Comparison of ENCODE assay signal across 13 mouse cellular contexts in genomic region chr7:65638170-65638770, GRCm38 (mm10). TPM values are rescaled to one million over a fixed set of nuclear protein-coding genes. Genes with fewer than 3 reads are reported as not detected.
DNase-seq lines count a peak whose midpoint lies in the region; ATAC-seq and TF ChIP-seq lines count a peak whose summit lies in the region.
"Had no signal": no experiment of that assay in that cellular context is flagged by ENCODE, and none has a peak within 500 bp of the region (broad histone marks: within the 10 kb centered on the region; RNA-seq: fewer than 3 reads in every experiment).

No protein-coding gene starts in this region.

- no peak overlapping the region for H3K4me2 ChIP-seq in forebrain, embryonic 13.5 days
- H3K4me2 ChIP-seq in forebrain, embryonic 12.5 days: no peak overlapping the region
- H3K4me2 ChIP-seq in forebrain, postnatal 0 days (ENCODE audit: low read depth): no peak overlapping the region

- H3K9ac ChIP-seq in forebrain, embryonic 13.5 days: no peak overlapping the region
- no peak overlapping the region for H3K9ac ChIP-seq in forebrain, embryonic 12.5 days
- H3K9ac ChIP-seq in forebrain, postnatal 0 days: no peak overlapping the region

- peaks cover 5% of the 10 kb centered on the region; the same call in 1 of the 2 replicates for H3K4me1 ChIP-seq in forebrain, embryonic 13.5 days
- no peaks in the 10 kb centered on the region; the same call in 1 of the 2 replicates for H3K4me1 ChIP-seq in forebrain, embryonic 12.5 days
- H3K4me1 ChIP-seq in forebrain, postnatal 0 days (ENCODE audit: insufficient read depth): no peaks in the 10 kb centered on the region

- intact Hi-C loops in left cerebral cortex, adult 2 months (cut with DNase I): loop anchor here (10.0 kb wide), 1 partner anchor 683 kb away; no protein-coding TSS in a partner anchor
- intact Hi-C loops in left cerebral cortex, postnatal 14 days (cut with DNase I): no loop called here

- H3K27ac ChIP-seq in forebrain, embryonic 13.5 days: no peak overlapping the region
- no peak overlapping the region for H3K27ac ChIP-seq in forebrain, embryonic 12.5 days
- H3K27ac ChIP-seq in left cerebral cortex, adult 2 months: peak overlapping the region; percentile 64; the same call in 1 of the 2 replicates
- H3K27ac ChIP-seq in forebrain, postnatal 0 days (ENCODE audit: low read depth, low read length): no peak overlapping the region

- peak; percentile 81 for ATAC-seq in forebrain, embryonic 13.5 days
- no peak for ATAC-seq in forebrain, embryonic 12.5 days (ENCODE audit: low FRiP score)
- ATAC-seq in forebrain, postnatal 0 days: peak; percentile 25
- ATAC-seq: CD4-positive, CD25-positive, alpha-beta regulatory T cell, adult 4 months had no signal

- H3K36me3 ChIP-seq in forebrain, embryonic 13.5 days (ENCODE audit: poor library complexity, severe bottlenecking): no peaks in the 10 kb centered on the region
- H3K36me3 ChIP-seq in forebrain, embryonic 12.5 days (replicated peaks): no peaks in the 10 kb centered on the region
- H3K36me3 ChIP-seq in forebrain, postnatal 0 days (ENCODE audit: insufficient read depth): no peaks in the 10 kb centered on the region

- H3K27me3 ChIP-seq in forebrain, embryonic 13.5 days: peaks cover 8% of the 10 kb centered on the region; the same call in 1 of the 2 replicates
- peaks cover 9% of the 10 kb centered on the region for H3K27me3 ChIP-seq in forebrain, embryonic 12.5 days
- no peaks in the 10 kb centered on the region; the same call in 1 of the 2 replicates for H3K27me3 ChIP-seq in forebrain, postnatal 0 days (ENCODE audit: insufficient read depth, low read length)

- no peaks in the 10 kb centered on the region for H3K9me3 ChIP-seq in forebrain, embryonic 13.5 days (replicated peaks)
- no peaks in the 10 kb centered on the region for H3K9me3 ChIP-seq in forebrain, embryonic 12.5 days
- no peaks in the 10 kb centered on the region for H3K9me3 ChIP-seq in forebrain, postnatal 0 days (ENCODE audit: low read length)

- no peak overlapping the region for H3K4me3 ChIP-seq in forebrain, embryonic 13.5 days
- H3K4me3 ChIP-seq in forebrain, embryonic 12.5 days (replicated peaks): no peak overlapping the region
- H3K4me3 ChIP-seq in left cerebral cortex, adult 2 months: no peak overlapping the region
- H3K4me3 ChIP-seq in forebrain, postnatal 0 days (ENCODE audit: low read depth, low read length): no peak overlapping the region
- H3K4me3 ChIP-seq: erythroblast, embryonic 14.5 days had no signal

- TF ChIP-seq CTCF in left cerebral cortex, adult 2 months (IDR thresholded peaks at IDR 0.05): peak; percentile 55
- TF ChIP-seq CTCF in forebrain, postnatal 0 days (IDR thresholded peaks at IDR 0.05; ENCODE audit: low read depth): peak; percentile 18; the same call in 1 of the 2 replicates

- DNase-seq in left cerebral cortex, adult 2 months (ENCODE audit: extremely low spot score in 1 of 2, low spot score in 2 of 2): no peak
- no peak for DNase-seq in left cerebral cortex, postnatal 14 days (ENCODE audit: low spot score in 2 of 2)
- peak; percentile 58 for DNase-seq in Muller cell, postnatal 12 days (ENCODE audit: inconsistent ontology term)
- peak; percentile 14 for DNase-seq in forebrain, postnatal 0 days
- no peak for DNase-seq in gastrocnemius, postnatal 4 days (ENCODE audit: low spot score in 2 of 2)
- DNase-seq in thymus, adult 18-20 months: no peak
- DNase-seq: kidney, postnatal 25 days; lung, postnatal 14 days; thymus, postnatal 25 days had no signal

- 39% methylated on average over 7 of the region's 7 CpGs for WGBS in forebrain, embryonic 13.5 days
- 49% methylated on average over 7 of the region's 7 CpGs for WGBS in forebrain, embryonic 12.5 days
- WGBS in forebrain, postnatal 0 days: 26% methylated on average over 7 of the region's 7 CpGs

RNA-seq across cellular contexts. Expression of gene Tarsl2, which starts 6.4 kb away (rescaled TPM):
- polyA plus RNA-seq in forebrain, embryonic 13.5 days (2015; fragmentation: Nextera tagmentation; extraction: Ambion mirVana): 11.1 and 11.6 TPM in 2 replicates
- 14.4 TPM in 2 replicates for polyA plus RNA-seq in forebrain, embryonic 12.5 days (2016; fragmentation: Nextera tagmentation; extraction: Ambion mirVana)
- 10 to 100 TPM; 41.3 to 44.3 TPM for total RNA-seq in left cerebral cortex, adult 2 months (2021)
- total RNA-seq in left cerebral cortex, postnatal 14 days (2021): 10 to 100 TPM; 48.5 to 49.3 TPM
- 26.3 and 30.8 TPM in 2 replicates for total RNA-seq in forebrain, postnatal 0 days (2014; rRNA removed)
- 16.9 and 19.5 TPM in 2 replicates for polyA plus RNA-seq in forebrain, postnatal 0 days (2015; fragmentation: Nextera tagmentation; extraction: Ambion mirVana)
- total RNA-seq in gastrocnemius, postnatal 4 days (2021): 10 to 100 TPM; 38.1 to 44.6 TPM

RNA-seq across cellular contexts. Expression of gene Tm2d3, which starts 52.7 kb away (rescaled TPM):
- 80.9 and 84.7 TPM in 2 replicates for polyA plus RNA-seq in forebrain, embryonic 13.5 days (2015; fragmentation: Nextera tagmentation; extraction: Ambion mirVana)
- 58.8 and 60.9 TPM in 2 replicates for polyA plus RNA-seq in forebrain, embryonic 12.5 days (2016; fragmentation: Nextera tagmentation; extraction: Ambion mirVana)
- total RNA-seq in left cerebral cortex, adult 2 months (2021): 10 to 100 TPM; 45.4 to 53.0 TPM
- 10 to 100 TPM; 31.2 to 38.1 TPM for total RNA-seq in left cerebral cortex, postnatal 14 days (2021)
- 68.9 and 94.6 TPM in 2 replicates for total RNA-seq in forebrain, postnatal 0 days (2014; rRNA removed)
- 105 and 118 TPM in 2 replicates for polyA plus RNA-seq in forebrain, postnatal 0 days (2015; fragmentation: Nextera tagmentation; extraction: Ambion mirVana)
- total RNA-seq in gastrocnemius, postnatal 4 days (2021): 10 to 100 TPM; 16.2 to 22.0 TPM

Comparison
In these comparisons a context has a peak if more than half of its experiments do, and no peak if none do; other contexts are left out.
1. DNase-seq: peak in Muller cell, postnatal 12 days (single experiment) and forebrain, postnatal 0 days (single experiment); none in left cerebral cortex, adult 2 months (0 of 2), left cerebral cortex, postnatal 14 days (0 of 2), gastrocnemius, postnatal 4 days (0 of 2) and thymus, adult 18-20 months (0 of 2).